Mouse (Mus musculus) erythroblast, embryonic 14.5 days (primary cell): ENCODE data around the gene Dhrs3. TPM values are rescaled to one million over a fixed set of nuclear protein-coding genes. Genes with fewer than 3 reads are reported as not detected.

ENCODE experiments used
- H3K27me3 ChIP-seq: 2 replicates; pipeline ENCODE4 v1.6.1; 2012; ENCODE audit warnings: inconsistent platforms; ENCODE audit not compliant: control insufficient read depth
- H3K36me3 ChIP-seq: 2 replicates; pipeline ENCODE4 v1.6.1; 2012; ENCODE audit warnings: mild to moderate bottlenecking, inconsistent platforms; ENCODE audit not compliant: control insufficient read depth
- H3K4me1 ChIP-seq: 2 replicates; pipeline ENCODE4 v1.6.1; 2012; ENCODE audit warnings: inconsistent platforms; ENCODE audit not compliant: control insufficient read depth
- H3K4me3 ChIP-seq: replicated peaks from 2 replicates; pipeline ENCODE3; 2012; ENCODE audit warnings: moderate library complexity, mild to moderate bottlenecking, inconsistent platforms
- H3K9me3 ChIP-seq: 2 replicates; pipeline ENCODE4 v1.6.1; 2012; ENCODE audit warnings: low read length, inconsistent platforms, mixed read lengths; ENCODE audit not compliant: control insufficient read depth
- GATA1 ChIP-seq: IDR thresholded peaks from 2 replicates; pipeline ENCODE4 v1.6.1; 2012; ENCODE audit warnings: low read length, inconsistent platforms, mixed read lengths
- TAL1 ChIP-seq: IDR thresholded peaks from 3 replicates; pipeline ENCODE4 v1.6.1; 2012; ENCODE audit warnings: low read length, inconsistent platforms, mixed read lengths
- polyA plus RNA-seq: library from polyadenylated mRNA; stranded (reverse); fragments of >175 nt; gene quantifications from 2 replicates; pipeline ENCODE4 v1.2.3, GENCODE M21; 2012

Dhrs3 gene
- polyA plus RNA-seq, 1 experiment = 0.31 TPM

- no peaks in the 10 kb centered on the region for H3K36me3 ChIP-seq
- no peaks in the 10 kb centered on the region; the same call in 1 of the 2 replicates for H3K27me3 ChIP-seq
- TF ChIP-seq TAL1 (no peak), GATA1 (no peak)
- H3K4me1 ChIP-seq = peaks cover 11% of the 10 kb centered on the region
- H3K4me3 ChIP-seq = no peak overlapping the region
- no peaks in the 10 kb centered on the region for H3K9me3 ChIP-seq
These were observed 6.2 kb upstream of the Dhrs3 start for GRCm38 (mm10) chr4:144886460-144886859.

DNA sequence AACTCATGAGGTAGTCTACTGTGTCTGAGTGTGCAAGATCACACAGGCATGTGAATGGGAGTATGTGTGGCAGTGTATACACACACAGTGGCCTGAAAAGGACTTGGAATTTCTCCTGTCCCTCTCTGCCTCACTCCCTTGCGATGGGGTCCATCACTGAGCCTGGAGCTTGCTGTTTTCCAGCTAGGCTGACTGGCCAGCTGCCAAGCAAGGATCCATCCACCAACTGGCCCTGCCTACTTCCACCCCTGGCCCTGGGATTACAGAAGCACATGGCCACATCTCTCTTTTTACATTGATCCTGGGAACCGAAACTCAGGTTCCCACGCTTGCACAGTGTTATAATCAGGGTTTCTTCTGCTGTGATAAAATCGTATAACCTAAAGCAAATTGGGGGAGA lies 3.9 kb upstream of the Dhrs3 start:
- no peak overlapping the region for H3K4me3 ChIP-seq
- TF ChIP-seq TAL1 = no peak
- no peak for TF ChIP-seq GATA1
- no peaks in the 10 kb centered on the region for H3K36me3 ChIP-seq
- H3K9me3 ChIP-seq = no peaks in the 10 kb centered on the region; the same call in 1 of the 2 replicates
- H3K27me3 ChIP-seq = peaks cover 20% of the 10 kb centered on the region
- peaks cover 28% of the 10 kb centered on the region for H3K4me1 ChIP-seq

GRCm38 (mm10) chr4:144889505-144890301 lies 2.9 kb upstream of the Dhrs3 start:
- Histone ChIP-seq H3K4me1 (peaks cover 37% of the 10 kb centered on the region), H3K4me3 (no peak overlapping the region), H3K27me3 (peaks cover 29% of the 10 kb centered on the region), H3K9me3 (no peaks in the 10 kb centered on the region; the same call in 1 of the 2 replicates), H3K36me3 (no peaks in the 10 kb centered on the region)
- no peak for TF ChIP-seq TAL1
- TF ChIP-seq GATA1 = no peak

GRCm38 (mm10) chr4:144890690-144891120 lies 1.9 kb upstream of the Dhrs3 start:
- Histone ChIP-seq H3K4me1 (peaks cover 40% of the 10 kb centered on the region), H3K4me3 (no peak overlapping the region), H3K9me3 (no peaks in the 10 kb centered on the region; the same call in 1 of the 2 replicates), H3K36me3 (no peaks in the 10 kb centered on the region), H3K27me3 (peaks cover 37% of the 10 kb centered on the region)
- no peak for TF ChIP-seq TAL1
- TF ChIP-seq GATA1 = no peak

- H3K4me3 ChIP-seq = peak overlapping the region; percentile 1
- H3K9me3 ChIP-seq = no peaks in the 10 kb centered on the region; the same call in 1 of the 2 replicates
- H3K36me3 ChIP-seq = no peaks in the 10 kb centered on the region
- H3K27me3 ChIP-seq = peaks cover 41% of the 10 kb centered on the region
- peaks cover 41% of the 10 kb centered on the region for H3K4me1 ChIP-seq
- TF ChIP-seq GATA1 (no peak), TAL1 (no peak)
These were observed 1.4 kb upstream of the Dhrs3 start for GRCm38 (mm10) chr4:144891121-144891711.

DNA sequence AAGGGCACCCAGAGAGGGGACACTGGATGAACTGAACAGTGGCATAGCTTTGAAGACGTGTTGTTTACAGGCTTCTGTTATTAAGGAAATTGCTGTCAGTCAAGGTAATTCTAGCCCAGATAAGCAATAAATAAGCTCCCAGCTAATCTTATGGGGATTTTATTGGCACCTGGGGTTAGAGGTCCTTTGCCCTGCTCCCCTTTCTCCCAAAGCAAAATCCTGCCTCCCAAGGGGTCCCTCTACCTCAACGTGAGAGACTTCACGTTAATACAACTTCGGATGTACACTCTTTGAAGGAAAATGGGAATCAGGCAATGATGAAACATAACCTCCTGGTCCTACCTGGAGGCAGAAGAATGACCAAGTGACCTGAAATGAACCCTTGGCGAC lies 889 bp upstream of the Dhrs3 start:
- Histone ChIP-seq H3K4me1 (peaks cover 41% of the 10 kb centered on the region), H3K9me3 (no peaks in the 10 kb centered on the region; the same call in 1 of the 2 replicates), H3K36me3 (no peaks in the 10 kb centered on the region), H3K4me3 (peak overlapping the region; percentile 68), H3K27me3 (peaks cover 43% of the 10 kb centered on the region)
- TF ChIP-seq TAL1 (no peak), GATA1 (no peak)

GRCm38 (mm10) chr4:144892937-144893272 lies 278 bp downstream of the Dhrs3 start:
- no peaks in the 10 kb centered on the region; the same call in 1 of the 2 replicates for H3K9me3 ChIP-seq
- TF ChIP-seq TAL1 (no peak), GATA1 (no peak)
- peak overlapping the region; percentile 68 for H3K4me3 ChIP-seq
- H3K36me3 ChIP-seq = no peaks in the 10 kb centered on the region
- H3K4me1 ChIP-seq = peaks cover 45% of the 10 kb centered on the region
- H3K27me3 ChIP-seq = peaks cover 45% of the 10 kb centered on the region

DNA sequence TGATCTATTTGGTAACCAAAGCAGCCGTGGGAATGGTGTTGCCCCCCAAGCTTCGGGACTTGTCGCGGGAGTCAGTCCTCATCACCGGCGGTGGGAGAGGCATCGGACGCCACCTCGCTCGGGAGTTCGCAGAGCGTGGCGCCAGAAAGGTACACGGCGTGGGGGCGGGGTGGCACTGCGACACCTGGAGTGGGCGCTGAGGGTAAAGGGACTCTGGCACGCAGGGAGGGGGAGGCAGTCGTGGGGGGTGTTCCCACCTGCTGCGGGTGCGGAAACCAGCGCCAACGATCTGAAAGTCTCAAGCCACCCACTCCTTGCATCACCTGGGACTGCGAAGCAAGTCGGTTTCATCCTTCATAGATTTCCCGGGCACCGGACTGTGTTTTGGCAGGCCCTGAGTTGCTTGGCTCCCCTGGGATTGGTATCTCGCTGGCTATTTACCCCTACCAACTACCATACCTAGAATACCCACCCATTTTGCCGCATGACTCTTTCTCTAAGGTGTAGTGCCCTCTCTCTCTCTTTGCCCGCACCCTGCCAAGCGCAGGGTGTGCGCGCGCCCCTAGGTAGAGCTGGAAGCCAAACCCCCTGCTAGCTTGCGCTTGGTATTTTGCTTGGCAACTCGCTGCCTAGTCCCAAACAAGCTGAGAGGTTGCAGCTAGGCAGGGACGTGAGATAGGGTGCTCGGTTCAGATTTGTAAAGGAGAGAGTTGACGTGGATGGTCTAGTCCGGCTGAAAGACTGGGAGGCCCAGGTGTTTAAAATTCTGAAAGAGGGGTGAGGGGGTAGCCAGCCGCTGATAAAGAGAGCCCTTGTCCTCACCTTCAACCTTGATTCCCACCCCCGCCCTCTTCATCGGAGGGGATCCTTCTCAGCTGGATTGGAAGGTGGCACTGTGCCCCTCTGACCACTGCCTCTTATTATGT lies 1.2 kb downstream of the Dhrs3 start:
- TF ChIP-seq GATA1 (no peak), TAL1 (no peak)
- peaks cover 2% of the 10 kb centered on the region; the same call in 1 of the 2 replicates for H3K9me3 ChIP-seq
- H3K27me3 ChIP-seq = peaks cover 45% of the 10 kb centered on the region
- H3K4me3 ChIP-seq = peak overlapping the region; percentile 68
- H3K4me1 ChIP-seq = peaks cover 47% of the 10 kb centered on the region
- H3K36me3 ChIP-seq = peaks cover 2% of the 10 kb centered on the region
